Mouse (Mus musculus): ENCODE measurements around the gene Gm14444. TPM values are rescaled to one million over a fixed set of nuclear protein-coding genes. Genes with fewer than 3 reads are reported as not detected.
"Not testable (repeated sequence)": the region's sequence is repeated elsewhere in the genome, so short reads cannot be mapped to it uniquely, and the experiment has no call there.

The Gm14444 gene
- 0.78 and 0.94 TPM in 2 replicates for polyA plus RNA-seq (2012; rRNA removed)

DNA sequence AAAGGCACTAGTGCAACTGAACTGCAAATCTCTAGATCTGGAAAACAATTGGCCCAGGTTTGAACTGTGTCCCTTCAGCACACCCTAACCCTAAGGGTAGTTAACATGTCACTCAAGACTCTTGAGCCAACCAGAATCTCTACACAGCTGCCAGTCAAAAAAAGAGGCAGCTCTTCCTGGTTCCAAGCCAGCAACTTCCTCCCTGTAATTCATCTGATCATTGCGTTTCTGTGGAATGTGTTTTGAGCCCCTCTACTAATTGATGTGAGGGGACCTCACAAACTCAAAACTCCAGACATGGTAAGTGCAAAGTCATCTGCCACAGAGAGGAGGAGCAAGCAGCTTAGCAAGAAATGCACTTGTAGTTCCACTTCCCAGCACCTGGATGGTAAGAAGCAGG, at the start of gene Gm14444:
Gm14444 (plus strand) TSS at position 220 of the 400 bp plus-strand sequence.
- not testable (repeated sequence) for DNase-seq (ENCODE audit: extremely low spot score in 1 of 2, low spot score in 1 of 2)

GRCm38 (mm10) chr2:174965466-174965865, 44.6 kb upstream of the Gm14444 start:
- DNase-seq (ENCODE audit: extremely low spot score in 1 of 2, low spot score in 1 of 2), result not testable (repeated sequence)

GRCm38 (mm10) chr2:175044268-175044667, 34.2 kb downstream of the Gm14444 start:
- not testable (repeated sequence) for DNase-seq (ENCODE audit: extremely low spot score in 1 of 2, low spot score in 1 of 2)

DNA sequence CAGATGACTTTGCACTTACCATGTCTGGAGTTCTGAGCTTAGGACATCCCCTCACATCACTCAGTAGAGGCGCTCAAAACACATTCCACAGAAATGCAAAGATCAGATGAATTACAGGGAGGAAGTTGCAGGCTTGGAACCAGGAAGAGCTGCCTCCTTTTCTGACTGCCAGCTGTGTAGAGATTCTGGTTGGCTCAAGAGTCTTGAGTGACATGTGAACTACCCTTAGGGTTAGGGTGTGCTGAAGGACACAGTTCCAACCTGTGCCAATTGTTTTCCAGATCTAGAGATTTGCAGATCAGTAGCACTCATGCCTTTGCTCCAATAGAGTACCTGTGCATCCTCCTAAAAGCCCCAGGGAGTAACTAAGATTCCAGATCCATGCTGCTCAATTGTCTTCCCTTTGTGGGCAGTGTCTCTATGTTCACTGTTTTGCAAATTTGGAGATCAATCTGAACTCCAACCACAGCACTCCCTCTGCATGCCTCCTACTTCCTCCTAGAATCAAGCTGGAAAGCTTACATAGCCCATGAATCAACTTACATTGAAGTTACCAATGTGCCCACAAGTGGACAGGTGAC, 57.7 kb downstream of the Gm14444 start, which contains the start of gene Gm14393:
Gm14393 (minus strand) TSS at position 101 of the 581 bp plus-strand sequence.
- DNase-seq (ENCODE audit: extremely low spot score in 1 of 2, low spot score in 1 of 2), result not testable (repeated sequence)

Other genes starting within 250 kb of the Gm14444 start
- gene Edn3, start 249.6 kb upstream of the Gm14444 start, polyA plus RNA-seq (2012; rRNA removed), result 5.5 and 6.7 TPM in 2 replicates
- gene Gm14393, start 57.5 kb downstream of the Gm14444 start, polyA plus RNA-seq (2012; rRNA removed), result 0.30 and 0.76 TPM in 2 replicates
- 21.9 and 34.2 TPM in 2 replicates for gene Gm14399, start 131.8 kb downstream of the Gm14444 start, polyA plus RNA-seq (2012; rRNA removed)
- 3.5 and 4.0 TPM in 2 replicates for gene Gm14443, start 165.6 kb downstream of the Gm14444 start, polyA plus RNA-seq (2012; rRNA removed)
- gene Gm14391, start 196.7 kb downstream of the Gm14444 start, polyA plus RNA-seq (2012; rRNA removed), result 14.9 and 18.1 TPM in 2 replicates